Mouse (Mus musculus) cortical plate, adult 2 months (tissue): ENCODE results near the gene Mybpc2.

Experiments used
- CTCF ChIP-seq: fragments of 200-500 bp; IDR thresholded peaks from 2 replicates; pipeline ENCODE4 v1.5.1; 2011; ENCODE audit warnings: mild to moderate bottlenecking, control low read depth, low read length; ENCODE audit not compliant: insufficient read depth; ENCODE audit errors: extremely low read depth
- POLR2A ChIP-seq: fragments of 200-500 bp; IDR thresholded peaks from 2 replicates; pipeline ENCODE4 v1.6.1; 2011; ENCODE audit warnings: mild to moderate bottlenecking, low read length, control low read depth; ENCODE audit not compliant: insufficient read depth; ENCODE audit errors: extremely low read depth

DNA sequence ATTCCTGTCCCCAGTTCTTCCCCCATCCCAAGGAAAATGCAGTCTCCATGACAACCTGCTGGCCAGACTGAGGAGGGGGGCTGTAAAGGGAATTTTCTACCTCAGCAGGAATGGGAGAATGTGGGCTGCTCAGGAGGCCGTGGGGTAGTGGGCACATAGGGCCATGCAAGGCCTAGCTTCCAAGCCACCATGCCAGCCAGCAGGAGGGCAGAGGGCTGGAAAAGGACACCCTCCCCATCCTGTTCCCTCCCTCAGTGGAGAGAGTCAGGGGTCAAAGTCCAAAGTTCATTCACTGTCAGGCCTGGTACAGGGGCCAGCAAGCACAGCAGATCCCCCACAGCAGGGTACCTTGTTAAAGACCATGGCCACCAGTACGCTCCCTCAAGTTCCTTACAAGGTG, 59.3 kb downstream of the Mybpc2 start, which contains the start of gene Aspdh:
- TF ChIP-seq CTCF (no peak), POLR2A (no peak)
